Mouse (Mus musculus) lung, adult 18-20 months (tissue): ENCODE data around the gene Baiap2l1.

Experiments
- DNase-seq, 2 experiments: peaks; one replicate each; pipeline ENCODE4 v3.0.0; 2022; ENCODE audit warnings: mixed read lengths in 2 of 2

Gene Baiap2l1

GRCm38 (mm10) chr5:144256541-144256870, 101.4 kb downstream of the Baiap2l1 start:
- DNase-seq: peak in 1 of 2 experiments; percentile 27

GRCm38 (mm10) chr5:144255632-144256540, 102.0 kb downstream of the Baiap2l1 start:
- peak; percentile 75 to 79 for DNase-seq

- DNase-seq: peak; percentile 90 to 92
Measured at GRCm38 (mm10) chr5:144254811-144255631, 102.9 kb downstream of the Baiap2l1 start.

- peak; percentile 92 to 94 for DNase-seq
Measured at GRCm38 (mm10) chr5:144254122-144254810, 103.6 kb downstream of the Baiap2l1 start.

- DNase-seq: no peak
Measured at GRCm38 (mm10) chr5:144253212-144253611, 104.7 kb downstream of the Baiap2l1 start.

- no peak for DNase-seq
Measured at GRCm38 (mm10) chr5:144251876-144252577, 105.9 kb downstream of the Baiap2l1 start.

GRCm38 (mm10) chr5:144249871-144250270, 108.0 kb downstream of the Baiap2l1 start:
- no peak for DNase-seq

- DNase-seq: peak; percentile 83 to 89
Measured at GRCm38 (mm10) chr5:144247906-144248585, 109.9 kb downstream of the Baiap2l1 start.

- DNase-seq: no peak
Measured at GRCm38 (mm10) chr5:144247307-144247706, 110.6 kb downstream of the Baiap2l1 start.

GRCm38 (mm10) chr5:144246669-144247068, 111.2 kb downstream of the Baiap2l1 start:
- no peak for DNase-seq

- DNase-seq: no peak
Measured at GRCm38 (mm10) chr5:144245592-144245991, 112.3 kb downstream of the Baiap2l1 start.

GRCm38 (mm10) chr5:144243901-144244487, 113.9 kb downstream of the Baiap2l1 start, which contains the start of gene Bri3:
Gene Bri3, plus strand, starts transcription at chr5:144244437.
- no peak for DNase-seq

GRCm38 (mm10) chr5:144238969-144239368, 118.9 kb downstream of the Baiap2l1 start:
- DNase-seq: no peak

- peak in 1 of 2 experiments; percentile 52 for DNase-seq
Measured at GRCm38 (mm10) chr5:144234714-144235113, 123.2 kb downstream of the Baiap2l1 start.

GRCm38 (mm10) chr5:144234222-144234621, 123.7 kb downstream of the Baiap2l1 start:
- DNase-seq: no peak

GRCm38 (mm10) chr5:144232531-144232930, 125.4 kb downstream of the Baiap2l1 start:
- DNase-seq: no peak

- DNase-seq: no peak
Measured at GRCm38 (mm10) chr5:144231410-144231809, 126.5 kb downstream of the Baiap2l1 start.

- DNase-seq: no peak
Measured at GRCm38 (mm10) chr5:144230216-144230615, 127.7 kb downstream of the Baiap2l1 start.

- DNase-seq: no peak
Measured at GRCm38 (mm10) chr5:144226220-144226619, 131.7 kb downstream of the Baiap2l1 start.

- DNase-seq: no peak
Measured at GRCm38 (mm10) chr5:144223899-144224816, 133.8 kb downstream of the Baiap2l1 start.
